Mouse (Mus musculus) liver, embryonic 11.5 days (tissue): Measurements from ENCODE around the gene Dpagt1. TPM values are rescaled to one million over a fixed set of nuclear protein-coding genes. Genes with fewer than 3 reads are reported as not detected.

ENCODE experiments used
- ATAC-seq: fragments of 200-750 bp; cut with Nextera tagmentation; replicated peaks from 2 replicates; pipeline ENCODE4 v1.8.0; 2017; ENCODE audit warnings: moderate number of reproducible peaks, mild to moderate bottlenecking, moderate TSS enrichment, moderate library complexity; ENCODE audit not compliant: low FRiP score
- DNase-seq: peaks from one replicate; pipeline ENCODE4 v3.0.0-alpha.2; 2017; ENCODE audit warnings: low spot score
- H3K27ac ChIP-seq: fragments of 300-500 bp; sonication (generic); 2 replicates; pipeline ENCODE4 v1.5.1; 2014; ENCODE audit warnings: mild to moderate bottlenecking, low read depth, low read length, control low read depth
- H3K27me3 ChIP-seq: fragments of 300-500 bp; sonication (generic); replicated peaks from 2 replicates; pipeline ENCODE4 v1.6.1; 2014; ENCODE audit warnings: low read length, mixed read lengths; ENCODE audit not compliant: control insufficient read depth, insufficient read depth
- H3K36me3 ChIP-seq: fragments of 300-500 bp; sonication (generic); 2 replicates; pipeline ENCODE4 v1.6.1; 2014; ENCODE audit warnings: mild to moderate bottlenecking, low read length, moderate library complexity, mixed read lengths; ENCODE audit not compliant: control insufficient read depth, insufficient read depth
- H3K4me1 ChIP-seq: fragments of 300-500 bp; sonication (generic); replicated peaks from 2 replicates; pipeline ENCODE4 v1.6.1; 2014; ENCODE audit warnings: low read length, mixed read lengths; ENCODE audit not compliant: control insufficient read depth, insufficient read depth
- H3K4me2 ChIP-seq: fragments of 300-500 bp; sonication (generic); 2 replicates; pipeline ENCODE4 v1.6.1; 2014; ENCODE audit warnings: mild to moderate bottlenecking, control low read depth, moderate library complexity
- H3K4me3 ChIP-seq: fragments of 300-500 bp; sonication (generic); 2 replicates; pipeline ENCODE4 v1.5.1; 2014; ENCODE audit warnings: low read depth, low read length, control low read depth
- H3K9ac ChIP-seq: fragments of 300-500 bp; sonication (generic); 2 replicates; pipeline ENCODE4 v1.6.1; 2014; ENCODE audit warnings: low read depth, low read length, control low read depth
- H3K9me3 ChIP-seq: fragments of 300-500 bp; sonication (generic); 2 replicates; pipeline ENCODE4 v1.6.1; 2016; ENCODE audit warnings: low read length, inconsistent platforms, mixed read lengths; ENCODE audit not compliant: control insufficient read depth
- WGBS: fragments of 180-500 bp; shearing (Covaris S2); extraction: QIAGEN DNeasy Blood & Tissue Kit; methylation state at CpG from one replicate; pipeline ENCODE4 v1.1.7; 2014; 5-methylcytosine and 5-hydroxymethylcytosine counted together
- polyA plus RNA-seq: library from polyadenylated mRNA; unstranded; fragments of >200 nt; fragmentation: Nextera tagmentation; extraction: Ambion mirVana; gene quantifications from 2 replicates; pipeline ENCODE4 v1.2.1, GENCODE M21; 2014

Gene Dpagt1
- polyA plus RNA-seq, 1 experiment from 2014 or later, result 39.5 TPM

DNA sequence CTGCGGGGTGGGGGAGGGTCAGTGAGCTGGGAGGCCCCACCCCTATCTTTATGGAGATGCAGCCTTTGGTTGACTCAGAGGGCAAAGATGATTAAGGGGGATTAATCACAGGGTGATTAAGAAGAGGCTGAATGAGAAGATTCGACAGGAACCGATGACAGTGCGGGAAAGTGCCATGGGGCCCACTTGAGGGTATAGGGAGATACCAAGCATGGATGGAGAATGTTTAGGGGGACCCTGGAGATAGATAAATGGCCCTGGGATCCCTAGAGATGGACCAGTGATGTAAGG, 11.6 kb upstream of the Dpagt1 start:
- Histone ChIP-seq H3K4me3 (no peak overlapping the region), H3K27ac (no peak overlapping the region), H3K9ac (no peak overlapping the region), H3K9me3 (no peaks in the 10 kb centered on the region), H3K36me3 (peaks cover 16% of the 10 kb centered on the region), H3K27me3 (no peaks in the 10 kb centered on the region), H3K4me2 (no peak overlapping the region), H3K4me1 (peaks cover 24% of the 10 kb centered on the region)
- 84% methylated on average over 4 of the region's 4 CpGs for WGBS
- DNase-seq (no peak), ATAC-seq (no peak)

GRCm38 (mm10) chr9:44314910-44315309, 10.9 kb upstream of the Dpagt1 start:
- peaks cover 27% of the 10 kb centered on the region for H3K4me1 ChIP-seq
- no peak overlapping the region for H3K9ac ChIP-seq
- H3K27ac ChIP-seq, result no peak overlapping the region
- H3K27me3 ChIP-seq, result no peaks in the 10 kb centered on the region
- no peak overlapping the region for H3K4me3 ChIP-seq
- H3K9me3 ChIP-seq, result no peaks in the 10 kb centered on the region
- DNase-seq, result no peak
- 92% methylated on average over 18 of the region's 18 CpGs for WGBS
- H3K4me2 ChIP-seq, result no peak overlapping the region
- peaks cover 16% of the 10 kb centered on the region for H3K36me3 ChIP-seq
- ATAC-seq, result no peak

- H3K4me3 ChIP-seq, result no peak overlapping the region
- no peak overlapping the region for H3K9ac ChIP-seq
- peak overlapping the region; percentile 97; the same call in 1 of the 2 replicates for H3K4me2 ChIP-seq
- no peak for DNase-seq
- no peaks in the 10 kb centered on the region for H3K27me3 ChIP-seq
- no peak overlapping the region for H3K27ac ChIP-seq
- no peak for ATAC-seq
- H3K36me3 ChIP-seq, result peaks cover 14% of the 10 kb centered on the region
- peaks cover 25% of the 10 kb centered on the region for H3K4me1 ChIP-seq
- no peaks in the 10 kb centered on the region for H3K9me3 ChIP-seq
- WGBS, result 78% methylated on average over 4 of the region's 4 CpGs
Observed at GRCm38 (mm10) chr9:44317452-44317851, 8.4 kb upstream of the Dpagt1 start.

- H3K27me3 ChIP-seq, result no peaks in the 10 kb centered on the region
- no peaks in the 10 kb centered on the region for H3K9me3 ChIP-seq
- WGBS, result 56% methylated on average over 5 of the region's 5 CpGs
- H3K9ac ChIP-seq, result peak overlapping the region; percentile 76; the same call in 1 of the 2 replicates
- H3K4me3 ChIP-seq, result peak overlapping the region; percentile 90
- peak overlapping the region; percentile 97 for H3K4me2 ChIP-seq
- DNase-seq, result no peak
- peaks cover 25% of the 10 kb centered on the region for H3K4me1 ChIP-seq
- H3K36me3 ChIP-seq, result peaks cover 13% of the 10 kb centered on the region
- no peak overlapping the region for H3K27ac ChIP-seq
- no peak for ATAC-seq
Observed at GRCm38 (mm10) chr9:44318076-44318825, 7.6 kb upstream of the Dpagt1 start.

DNA sequence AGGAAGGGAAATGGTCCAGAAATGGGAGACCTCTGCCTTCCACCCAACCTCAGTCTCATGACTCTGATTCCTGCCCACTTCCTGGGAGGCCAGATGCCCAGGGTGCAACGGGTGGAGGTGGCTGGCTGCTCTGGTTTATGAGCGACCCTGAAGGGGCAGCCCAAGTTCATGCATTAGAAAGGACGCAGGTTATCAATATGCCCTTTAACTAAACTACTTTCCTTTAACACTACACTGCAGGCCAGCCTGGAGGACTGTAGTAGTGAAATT, 7.1 kb upstream of the Dpagt1 start:
- no peak overlapping the region for H3K27ac ChIP-seq
- no peaks in the 10 kb centered on the region for H3K9me3 ChIP-seq
- peak overlapping the region; percentile 97 for H3K4me2 ChIP-seq
- peaks cover 11% of the 10 kb centered on the region for H3K36me3 ChIP-seq
- peak overlapping the region; percentile 90 for H3K4me3 ChIP-seq
- peaks cover 25% of the 10 kb centered on the region for H3K4me1 ChIP-seq
- H3K9ac ChIP-seq, result peak overlapping the region; percentile 76; the same call in 1 of the 2 replicates
- H3K27me3 ChIP-seq, result no peaks in the 10 kb centered on the region
- no peak for ATAC-seq
- WGBS, result 37% methylated on average over 3 of the region's 3 CpGs
- DNase-seq, result no peak

GRCm38 (mm10) chr9:44319105-44319886, 6.5 kb upstream of the Dpagt1 start:
- peak overlapping the region; percentile 97 for H3K4me2 ChIP-seq
- peak overlapping the region; percentile 21 for H3K27ac ChIP-seq
- DNase-seq (peak; percentile 65), ATAC-seq (0 out of 2 replicates have a peak, but pooled peaks have one; percentile 3)
- H3K4me3 ChIP-seq, result peak overlapping the region; percentile 90
- peaks cover 25% of the 10 kb centered on the region for H3K4me1 ChIP-seq
- peaks cover 11% of the 10 kb centered on the region for H3K36me3 ChIP-seq
- no peaks in the 10 kb centered on the region for H3K9me3 ChIP-seq
- WGBS, result 3% methylated on average over 37 of the region's 37 CpGs
- H3K27me3 ChIP-seq, result no peaks in the 10 kb centered on the region
- peak overlapping the region; percentile 76 for H3K9ac ChIP-seq

DNA sequence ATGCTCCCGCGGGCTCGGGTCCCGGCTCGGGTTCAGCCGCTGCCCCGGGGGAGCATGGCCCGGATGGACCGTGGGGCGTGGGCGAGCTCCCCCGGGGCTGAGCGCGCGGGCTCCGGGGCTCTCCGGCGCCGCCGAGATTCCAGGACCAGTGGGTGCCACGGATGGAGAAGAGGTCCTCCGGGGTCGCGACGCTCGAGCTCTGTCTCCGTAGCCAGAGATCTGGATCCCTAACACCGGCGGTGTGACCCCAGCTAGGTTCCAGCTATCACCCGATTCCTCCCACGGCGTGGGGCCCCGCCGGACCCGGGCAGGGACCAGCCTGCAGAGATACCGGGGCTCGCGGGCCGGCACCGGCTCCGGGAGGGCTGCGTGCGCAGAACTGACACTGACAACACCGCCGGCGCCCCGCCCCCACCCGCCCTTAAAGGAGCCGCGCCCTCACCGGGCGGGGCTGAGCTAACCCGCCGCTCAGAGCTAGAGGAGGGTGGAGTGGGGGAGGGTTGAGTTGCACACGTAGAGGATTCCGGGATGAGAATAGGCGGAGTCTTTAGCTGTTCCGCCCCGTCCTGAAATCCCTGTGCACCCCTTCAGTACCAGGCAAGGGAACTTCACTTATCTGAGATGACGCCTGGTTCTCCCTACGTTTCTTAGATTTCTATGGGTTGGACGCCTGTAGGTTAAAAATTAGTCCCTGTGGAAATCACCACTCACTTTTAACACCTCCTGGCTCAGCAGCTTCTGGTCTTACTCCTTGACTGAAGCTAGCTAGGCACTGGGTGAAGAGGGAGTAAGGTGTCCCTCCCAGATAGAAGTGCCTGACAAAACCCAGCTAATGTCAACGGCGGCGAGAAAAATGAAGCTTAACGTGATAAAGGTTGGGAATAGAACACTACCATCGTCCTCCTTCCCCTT, 5.7 kb upstream of the Dpagt1 start, which contains the start of gene C2cd2l:
Gene C2cd2l (minus strand): TSS at position 399 of the 912 bp plus-strand sequence.
- DNase-seq, result peak; percentile 87
- H3K36me3 ChIP-seq, result peaks cover 7% of the 10 kb centered on the region
- H3K27me3 ChIP-seq, result no peaks in the 10 kb centered on the region
- ATAC-seq, result peak; percentile 98
- under 1% methylated on average over 67 of the region's 67 CpGs for WGBS
- H3K9ac ChIP-seq, result peak within 1 kb of the TSS; percentile 76
- peak within 1 kb of the TSS; percentile 57 for H3K27ac ChIP-seq
- H3K9me3 ChIP-seq, result no peaks in the 10 kb centered on the region
- H3K4me2 ChIP-seq, result peak within 1 kb of the TSS; percentile 97
- peak within 1 kb of the TSS; percentile 90 for H3K4me3 ChIP-seq
- H3K4me1 ChIP-seq, result peaks cover 25% of the 10 kb centered on the region

DNA sequence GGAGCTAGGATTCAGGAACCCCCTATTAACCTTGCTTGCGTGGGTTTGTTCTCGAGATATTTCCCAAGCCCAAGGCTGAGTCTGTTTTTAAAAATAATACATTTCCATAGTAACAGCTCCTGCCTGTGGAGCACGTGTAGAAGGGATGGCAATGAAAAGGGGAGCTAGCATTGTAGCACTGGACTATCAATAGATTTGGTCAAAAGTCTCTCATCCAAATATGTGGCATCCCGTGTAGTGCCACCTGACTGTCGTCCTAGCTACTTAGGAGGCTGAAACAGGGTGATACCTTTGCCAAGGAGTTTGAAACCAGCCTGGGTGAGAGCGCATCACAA, 5.1 kb upstream of the Dpagt1 start:
- DNase-seq (no peak), ATAC-seq (no peak)
- H3K4me3 ChIP-seq, result peak overlapping the region; percentile 90
- no peaks in the 10 kb centered on the region for H3K9me3 ChIP-seq
- H3K27ac ChIP-seq, result peak overlapping the region; percentile 57; the same call in 1 of the 2 replicates
- no peaks in the 10 kb centered on the region for H3K27me3 ChIP-seq
- H3K4me2 ChIP-seq, result peak overlapping the region; percentile 97
- H3K36me3 ChIP-seq, result peaks cover 3% of the 10 kb centered on the region; the same call in 1 of the 2 replicates
- peaks cover 26% of the 10 kb centered on the region for H3K4me1 ChIP-seq
- 27% methylated on average over 6 of the region's 6 CpGs for WGBS
- H3K9ac ChIP-seq, result peak overlapping the region; percentile 63
